Mouse (Mus musculus): ENCODE measurements around the gene Hdac4. TPM values are rescaled to one million over a fixed set of nuclear protein-coding genes. Genes with fewer than 3 reads are reported as not detected.

Gene Hdac4
- total RNA-seq, 2 experiments from 2014 or later: 37.2 to 39.9 TPM

- no peak for DNase-seq
- intact Hi-C loops (cut with DNase I): no loop called here
These were observed 254.4 kb downstream of the Hdac4 start for GRCm38 (mm10) chr1:91941094-91941493.

DNA sequence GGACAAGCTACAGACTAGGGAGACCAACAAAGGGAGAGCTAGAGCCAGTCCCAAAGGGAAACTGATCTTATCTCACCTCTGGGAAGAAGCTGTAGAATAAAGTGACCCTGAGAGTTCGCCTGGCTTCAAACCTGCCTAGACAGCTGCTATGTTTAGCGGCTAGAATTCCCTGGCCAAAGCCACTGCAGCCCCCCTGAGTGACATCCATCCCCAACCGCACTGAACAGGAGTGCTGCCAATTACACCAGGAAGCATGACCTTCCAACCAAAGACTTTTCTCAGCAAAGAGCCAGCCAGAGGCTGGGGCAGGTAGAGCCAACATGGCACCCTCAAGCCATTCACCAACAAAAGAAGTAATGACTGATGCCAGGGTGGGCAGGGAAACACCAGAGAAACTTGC is 260.3 kb downstream of the Hdac4 start:
- intact Hi-C loops (cut with DNase I): no loop called here
- DNase-seq: peak; percentile 50 to 57

DNA sequence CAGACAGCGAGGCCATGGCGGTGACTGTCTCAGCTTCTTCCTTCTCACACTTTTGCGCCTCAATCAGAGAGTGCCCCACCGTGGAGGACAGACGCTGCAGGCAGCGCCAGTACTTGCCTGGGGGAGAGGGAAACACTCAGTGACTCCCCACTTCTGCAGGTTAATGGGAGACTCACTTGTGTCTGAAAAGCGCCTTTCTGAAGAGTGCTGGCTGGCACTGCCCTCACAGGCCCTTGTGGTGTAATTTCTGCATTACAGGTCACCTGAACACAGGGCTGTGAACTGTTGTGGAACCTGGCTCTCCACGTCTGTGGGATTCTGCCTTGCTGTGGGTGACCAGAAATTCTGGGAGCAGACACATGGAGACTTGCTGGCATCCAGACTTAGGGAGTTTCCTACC is 261.8 kb downstream of the Hdac4 start:
- DNase-seq: no peak
- intact Hi-C loops (cut with DNase I): no loop called here

- intact Hi-C loops (cut with DNase I): no loop called here
- DNase-seq: no peak
These were observed 263.3 kb downstream of the Hdac4 start for GRCm38 (mm10) chr1:91932221-91932620.

DNA sequence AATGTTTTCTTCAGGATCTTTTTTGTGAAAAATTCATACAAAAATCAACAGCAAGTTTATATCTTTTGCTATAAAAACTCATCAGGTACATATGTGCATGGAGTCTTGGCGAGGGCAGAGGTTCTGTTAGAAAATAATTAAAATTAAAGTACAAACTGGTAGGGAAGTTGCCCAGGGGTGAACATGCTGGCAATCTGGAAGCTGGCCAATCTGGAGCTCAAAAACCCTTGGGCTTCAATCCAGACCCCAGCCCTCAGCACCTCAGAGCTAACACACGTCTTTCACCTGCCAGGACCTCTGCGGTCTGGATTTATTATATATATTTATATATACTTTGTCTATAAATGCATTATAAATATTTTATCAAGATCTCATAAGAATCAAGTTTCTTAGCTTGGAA is 263.7 kb downstream of the Hdac4 start:
- no peak for DNase-seq

DNA sequence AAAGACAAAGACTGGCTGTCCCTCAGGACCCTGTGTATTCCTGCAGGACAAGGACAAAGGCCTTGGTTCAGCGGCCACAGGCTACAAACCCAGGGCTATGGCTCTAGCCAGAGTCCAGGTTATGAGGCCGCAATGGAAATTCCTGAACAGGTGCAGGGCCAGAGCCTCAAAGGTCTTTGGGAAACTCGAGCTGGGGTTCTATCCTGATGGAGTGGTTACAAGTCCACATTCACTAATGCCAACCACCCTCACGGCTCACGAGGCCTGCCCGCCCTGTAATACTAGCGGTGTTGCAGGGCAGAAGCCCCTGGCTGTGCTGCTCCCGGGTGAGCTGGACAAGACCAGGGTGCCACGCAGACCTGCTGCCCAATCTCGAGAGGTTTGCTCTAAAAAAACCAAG is 264.3 kb downstream of the Hdac4 start:
- intact Hi-C loops (cut with DNase I): no loop called here
- no peak for DNase-seq

More for the DNA sequence above, 263.7 kb downstream of the Hdac4 start:
- intact Hi-C loops (cut with DNase I): no loop called here

DNA sequence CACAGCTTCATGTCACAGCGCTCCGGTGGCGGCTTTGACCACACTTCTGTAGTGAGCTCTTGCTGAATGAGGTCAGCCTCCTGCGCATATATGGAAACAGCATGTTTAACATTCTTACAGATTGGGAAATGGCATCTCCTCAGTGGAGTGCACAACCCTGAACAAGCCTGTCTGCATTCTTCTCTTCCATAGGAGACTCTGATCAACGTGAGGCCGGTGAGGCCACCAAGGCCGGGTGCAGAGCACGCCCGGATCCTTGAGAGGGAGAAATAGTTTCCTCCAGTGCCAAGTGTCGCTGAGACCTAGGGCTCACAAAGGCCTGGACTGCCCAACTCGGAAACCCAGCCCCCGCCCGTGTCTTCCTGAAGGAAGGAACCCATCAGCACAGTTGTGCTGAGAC is 266.4 kb downstream of the Hdac4 start:
- no peak for DNase-seq
- intact Hi-C loops (cut with DNase I): no loop called here

DNA sequence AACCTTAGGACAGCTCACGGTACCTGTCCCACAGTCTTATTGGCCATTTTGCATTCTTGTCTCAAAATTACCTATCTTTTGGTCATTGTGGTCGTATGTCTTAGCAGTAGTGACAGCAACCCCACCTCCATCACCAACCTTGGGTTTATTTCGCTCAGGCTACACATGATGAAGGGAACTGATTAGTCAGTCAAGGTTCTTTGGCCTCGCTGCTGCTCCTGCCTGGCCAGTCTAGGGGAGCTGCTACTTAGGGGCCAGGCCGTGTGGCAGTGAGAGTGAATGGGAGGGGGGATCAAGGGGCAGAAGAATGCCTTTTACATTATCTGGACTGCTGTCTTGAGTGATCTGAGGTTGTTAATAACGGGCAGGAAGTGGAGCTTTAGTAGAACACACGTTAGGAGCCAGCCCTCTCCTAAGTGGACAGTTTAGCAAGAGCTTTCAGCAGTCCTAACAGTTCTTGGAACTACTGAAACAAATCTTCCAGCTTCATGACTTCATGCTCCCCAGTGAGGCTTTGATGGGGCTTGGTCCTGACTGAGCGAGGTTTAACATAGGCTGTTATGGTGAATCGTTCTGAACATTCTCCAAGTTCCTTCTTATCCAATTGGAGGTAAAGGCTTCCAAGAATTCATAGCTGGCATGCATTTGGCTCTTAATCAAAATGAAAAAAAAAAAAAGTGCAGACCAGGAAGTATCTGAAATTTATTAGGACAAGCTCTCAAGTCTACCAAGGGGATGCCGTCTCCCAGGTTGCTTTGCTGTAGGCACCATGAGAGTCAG is 267.8 kb downstream of the Hdac4 start:
- intact Hi-C loops (cut with DNase I): no loop called here

DNA sequence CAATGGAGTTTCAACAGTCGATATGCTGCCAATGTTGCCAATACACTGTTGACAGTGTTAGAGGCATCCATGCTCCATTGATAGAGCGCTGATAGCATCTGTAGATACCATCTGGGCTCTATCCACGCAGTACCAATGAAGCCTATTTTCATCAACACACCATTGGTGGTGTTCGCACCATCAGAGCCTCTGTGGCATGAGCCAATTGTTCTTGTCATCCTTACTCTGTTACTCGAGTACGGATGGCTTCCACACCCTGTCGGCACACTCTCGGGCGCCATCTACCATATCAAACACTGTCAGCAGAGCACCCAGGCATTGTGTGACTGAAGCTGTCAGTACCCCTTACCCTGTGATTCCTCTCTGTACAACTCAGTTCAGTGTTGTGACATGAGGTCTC is 271.9 kb downstream of the Hdac4 start:
- intact Hi-C loops (cut with DNase I): no loop called here
- DNase-seq: no peak

More for the DNA sequence above, 267.8 kb downstream of the Hdac4 start:
- DNase-seq: no peak

DNA sequence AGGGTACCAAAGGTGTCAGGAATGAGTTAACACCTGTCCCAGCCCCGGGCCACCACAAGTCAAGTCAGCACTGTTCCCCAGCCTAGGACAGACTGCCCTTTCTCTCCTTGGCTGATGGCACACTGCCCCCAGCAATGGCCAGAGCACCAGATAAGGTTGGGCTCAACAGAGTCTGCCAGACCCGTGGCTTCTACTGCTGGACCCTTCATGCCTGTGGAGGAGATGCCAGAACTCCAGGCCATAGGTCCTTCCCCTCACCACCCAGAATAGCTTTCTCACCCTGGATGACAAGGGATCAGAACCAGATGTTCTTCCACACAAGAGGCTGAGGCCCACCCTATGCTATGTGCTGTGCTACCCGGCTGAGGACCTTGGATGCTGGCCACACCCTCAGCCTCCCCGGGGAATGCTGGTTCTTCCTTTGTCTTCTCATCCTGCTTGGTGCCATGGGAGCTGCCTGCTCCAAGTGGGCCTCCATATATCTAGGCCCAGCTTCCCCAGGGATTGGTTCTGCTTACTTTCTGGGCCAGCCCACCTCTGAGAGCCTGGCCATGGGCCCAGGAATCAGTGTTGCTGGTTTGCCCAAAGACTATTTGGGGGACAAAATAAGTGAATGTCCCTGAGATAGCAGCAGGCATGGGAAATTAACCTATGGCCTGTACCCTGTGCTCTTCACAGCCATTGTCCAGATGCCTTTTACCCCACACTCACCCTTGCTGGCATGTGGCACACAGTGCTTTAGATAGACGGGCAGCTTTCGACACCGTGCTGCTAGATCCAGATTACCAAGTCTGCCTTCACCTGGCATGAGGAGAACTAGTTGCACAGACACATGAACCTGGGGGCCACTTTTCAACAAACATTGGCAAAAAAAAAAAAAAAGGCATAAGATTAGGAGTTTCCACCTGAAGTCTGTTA is 273.0 kb downstream of the Hdac4 start:
- DNase-seq: peak; percentile 72 to 75
- intact Hi-C loops (cut with DNase I): no loop called here

GRCm38 (mm10) chr1:91921702-91922101 is 273.8 kb downstream of the Hdac4 start:
- DNase-seq: peak; percentile 24 to 32
- intact Hi-C loops (cut with DNase I): no loop called here

DNA sequence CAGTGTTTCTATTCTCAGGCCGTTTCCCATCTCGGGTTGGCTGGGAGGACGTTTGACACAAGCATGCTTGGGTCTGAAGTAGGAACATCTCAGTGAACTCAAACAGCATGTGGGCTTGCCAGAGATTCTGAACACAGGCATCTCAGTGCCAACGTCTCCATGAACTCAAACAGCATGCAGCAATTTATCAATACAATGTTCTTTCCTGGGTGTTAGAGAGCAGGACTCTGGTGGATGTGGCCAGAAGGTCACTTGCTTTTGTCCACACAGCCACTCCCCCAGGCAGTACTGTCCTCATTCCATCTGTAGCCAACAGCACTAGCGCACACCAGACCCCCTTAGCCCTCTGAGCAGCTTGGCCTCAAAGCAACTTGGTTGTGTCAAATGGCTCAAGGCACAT is 274.2 kb downstream of the Hdac4 start:
- intact Hi-C loops (cut with DNase I): no loop called here
- DNase-seq: no peak

- DNase-seq: no peak
- intact Hi-C loops (cut with DNase I): no loop called here
These were observed 275.4 kb downstream of the Hdac4 start for GRCm38 (mm10) chr1:91920038-91920589.

DNA sequence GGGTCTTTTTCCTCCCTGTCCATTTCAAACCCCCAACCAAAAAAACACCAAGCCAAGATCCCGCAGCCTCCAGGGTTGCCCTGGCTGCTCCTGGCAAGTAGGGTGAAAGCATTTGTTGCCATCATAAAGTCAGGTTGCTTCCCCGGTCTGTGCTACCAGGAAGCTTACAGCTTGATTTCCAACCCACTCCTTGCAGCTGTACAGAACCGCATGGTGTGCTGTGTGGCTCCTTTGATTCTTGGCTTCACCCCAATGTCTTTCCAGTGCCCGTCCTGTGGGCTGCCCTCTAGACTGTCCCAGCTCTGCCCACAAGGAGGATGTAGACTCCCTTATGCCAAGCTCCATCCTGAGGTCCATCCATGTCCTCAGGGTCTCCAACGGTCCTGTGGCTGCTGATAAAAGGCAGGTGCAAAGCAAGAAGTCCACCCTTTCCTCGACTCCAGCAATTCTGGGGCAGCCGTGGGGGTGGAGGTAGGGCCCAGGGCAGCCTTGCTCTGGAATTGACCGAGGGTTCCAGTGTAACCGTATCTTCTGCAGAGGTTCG is 277.2 kb downstream of the Hdac4 start:
- no peak for DNase-seq

GRCm38 (mm10) chr1:91917596-91917995 is 277.9 kb downstream of the Hdac4 start:
- DNase-seq: peak; percentile 51 to 54
- intact Hi-C loops (cut with DNase I): loop anchor here (10.0 kb wide), 1 partner anchor 697 kb away; the partner anchor contains the start of gene Olfr12

More for the DNA sequence above, 277.2 kb downstream of the Hdac4 start:
- intact Hi-C loops (cut with DNase I): loop anchor here (10.0 kb wide), 1 partner anchor 696 kb away; the partner anchor contains the start of gene Olfr12

DNA sequence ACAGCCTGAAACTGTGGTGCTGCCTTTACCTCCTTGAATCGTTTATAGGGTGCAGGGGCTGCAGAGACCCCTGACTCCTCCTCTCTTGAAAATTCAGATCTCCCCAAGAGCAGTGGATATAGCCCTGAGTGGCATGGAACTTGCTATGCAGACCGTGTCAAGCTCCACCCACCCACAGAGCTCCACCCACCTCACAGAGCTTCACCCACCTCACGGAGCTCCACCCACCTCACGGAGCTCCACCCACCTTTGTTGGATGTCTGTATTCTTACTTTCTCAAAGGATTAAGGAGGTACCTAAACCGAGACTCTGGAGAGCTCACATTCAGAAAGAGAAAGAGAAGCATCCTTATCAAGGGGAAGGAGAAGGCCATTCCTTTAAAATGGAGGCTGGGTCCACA is 279.5 kb downstream of the Hdac4 start:
- no peak for DNase-seq
- intact Hi-C loops (cut with DNase I): loop anchor here (2.0 to 10.0 kb wide), 2 partner anchors 27 to 699 kb away; partner anchors contain the start of gene Olfr12

DNA sequence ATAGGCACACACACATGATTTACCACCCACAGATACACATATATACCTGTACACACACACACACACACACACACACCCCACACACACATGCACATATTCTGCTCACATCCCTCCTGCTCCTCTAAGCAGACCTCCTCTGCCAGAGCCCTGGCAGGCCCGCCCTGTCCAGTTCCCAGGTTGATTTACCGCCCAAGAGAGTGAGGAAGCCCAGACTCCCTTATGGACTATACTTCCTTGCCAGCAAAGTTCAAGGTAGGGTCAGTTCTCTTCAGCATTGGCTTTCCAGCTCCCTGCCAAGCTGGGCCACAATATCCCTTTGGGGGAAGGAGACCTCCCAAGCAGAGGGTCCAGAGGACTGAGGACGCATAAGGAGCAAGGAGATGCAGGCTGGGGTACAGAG is 280.9 kb downstream of the Hdac4 start:
- DNase-seq: peak in 1 of 2 experiments; percentile 48
- intact Hi-C loops (cut with DNase I): loop anchor here (2.0 to 10.0 kb wide), 4 partner anchors 28 to 700 kb away; partner anchors contain the start of gene Olfr12

DNA sequence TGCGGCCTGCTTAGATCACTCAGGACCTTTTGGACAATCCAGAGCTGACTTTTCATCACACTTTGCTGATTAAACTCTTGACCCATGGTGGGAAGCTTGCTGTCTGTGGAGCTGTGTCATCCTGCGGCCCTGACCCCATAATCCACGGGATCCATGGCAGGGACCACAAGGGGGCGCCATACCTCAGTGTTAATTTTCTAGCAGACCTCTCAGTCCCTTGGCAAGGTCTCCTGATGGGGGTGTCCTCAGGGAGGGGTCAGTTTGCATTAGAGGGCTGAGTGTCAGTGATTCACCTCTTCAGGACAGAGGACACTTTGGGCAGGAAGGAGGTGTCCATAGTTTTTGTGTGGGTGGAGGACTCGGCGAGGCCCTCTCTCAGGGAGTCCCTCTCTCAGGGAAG is 281.6 kb downstream of the Hdac4 start:
- peak; percentile 70 to 85 for DNase-seq
- intact Hi-C loops (cut with DNase I): loop anchor here (2.0 to 10.0 kb wide), 4 partner anchors 29 to 701 kb away; partner anchors contain the start of gene Olfr12

DNA sequence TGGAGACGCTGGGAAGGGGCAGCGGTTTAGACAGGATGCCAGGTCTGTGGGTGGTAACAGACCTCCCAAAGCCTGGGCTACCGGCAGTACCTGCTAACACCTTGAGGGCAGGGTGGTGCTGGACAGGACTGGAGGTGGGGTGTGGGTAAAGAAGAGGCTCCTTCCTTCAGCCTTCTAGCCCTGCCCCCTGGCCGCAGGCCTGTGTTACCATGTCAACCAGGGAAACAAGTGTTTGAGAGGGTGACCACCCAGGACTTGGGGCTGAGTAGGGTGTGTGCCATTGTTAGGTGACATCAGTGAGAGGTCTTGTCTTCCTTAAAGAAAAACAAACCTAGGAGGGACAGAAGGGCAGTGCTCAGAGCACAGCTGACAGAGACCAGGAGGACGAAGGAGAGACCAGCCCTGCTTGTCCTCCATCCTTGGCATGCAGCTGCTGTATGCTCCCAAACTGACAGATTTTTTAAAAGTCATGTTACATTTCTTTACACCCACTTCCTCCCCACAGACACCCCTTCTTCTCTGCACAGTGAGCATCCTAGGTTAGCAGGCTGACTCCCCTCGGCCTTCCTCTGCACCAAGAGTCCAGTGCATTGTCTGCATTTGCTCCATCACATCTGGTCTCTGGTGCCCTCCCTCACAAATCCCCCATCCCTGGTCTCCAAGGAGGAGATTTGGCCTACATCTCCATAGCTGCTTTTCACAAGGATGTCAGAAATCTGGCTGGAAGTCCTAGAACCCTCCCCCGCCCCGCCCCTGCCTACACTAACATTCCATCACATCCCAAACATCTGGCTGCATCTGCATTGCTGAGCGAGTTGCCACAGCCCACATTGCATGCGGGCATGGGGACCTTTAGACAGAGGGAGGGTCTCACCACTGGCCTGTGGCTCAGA is 283.0 kb downstream of the Hdac4 start:
- peak; percentile 62 to 69 for DNase-seq

More for the DNA sequence above, 283.0 kb downstream of the Hdac4 start:
- intact Hi-C loops (cut with DNase I): loop anchor here (5.0 to 10.0 kb wide), 3 partner anchors 55 to 702 kb away; partner anchors contain the start of gene Olfr12

All from heart, postnatal 10 days (tissue).